13 mouse cellular contexts compared by ENCODE assay signal in the genomic region with DNA sequence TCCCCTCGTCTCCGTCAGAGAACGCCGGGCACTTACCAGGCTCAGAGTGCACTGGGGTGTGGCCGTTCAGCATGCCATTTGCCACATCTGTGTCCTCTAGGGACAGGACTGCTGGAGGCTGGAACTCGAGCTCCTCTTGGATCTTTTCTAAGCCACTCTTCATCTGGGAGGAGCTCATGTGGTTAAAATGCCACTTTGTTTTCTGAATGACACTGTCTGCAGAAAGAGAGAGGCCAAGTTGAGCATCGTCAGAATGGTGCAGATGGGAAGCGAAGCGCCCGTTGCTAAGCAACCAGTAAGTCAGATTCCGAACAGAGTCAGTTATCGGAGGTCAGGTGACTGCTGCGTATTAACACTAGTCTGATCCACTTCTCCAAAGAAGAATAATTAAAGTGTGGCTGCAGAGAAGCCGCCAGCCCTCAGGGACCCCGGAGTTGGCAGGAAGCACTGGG. TPM values are rescaled to one million over a fixed set of nuclear protein-coding genes. Genes with fewer than 3 reads are reported as not detected.
DNase-seq lines count a peak whose midpoint lies in the region; ATAC-seq and TF ChIP-seq lines count a peak whose summit lies in the region.
"Had no signal": no experiment of that assay in that cellular context is flagged by ENCODE, and none has a peak within 500 bp of the region (broad histone marks: within the 10 kb centered on the region; RNA-seq: fewer than 3 reads in every experiment).

No protein-coding gene starts in this region.

- peak; percentile 66 for ATAC-seq in embryonic facial prominence, embryonic 14.5 days (ENCODE audit: low read depth)

- no peak for TF ChIP-seq CTCF in left cerebral cortex, adult 2 months (IDR thresholded peaks at IDR 0.05)

- no peaks in the 10 kb centered on the region for H3K4me1 ChIP-seq in embryonic facial prominence, embryonic 14.5 days (ENCODE audit: control insufficient read depth, insufficient read depth, low read length)
- peaks cover 4% of the 10 kb centered on the region; the same call in 1 of the 2 replicates for H3K4me1 ChIP-seq in heart, embryonic 10.5 days

- no peak overlapping the region for H3K9ac ChIP-seq in embryonic facial prominence, embryonic 14.5 days (ENCODE audit: low read depth, low read length)

- intact Hi-C loops in left cerebral cortex, adult 2 months (cut with DNase I), result no loop called here

- 62% methylated on average over 15 of the region's 15 CpGs for WGBS in embryonic facial prominence, embryonic 14.5 days
- WGBS in heart, embryonic 10.5 days, result 84% methylated on average over 15 of the region's 15 CpGs

- H3K9me3 ChIP-seq in embryonic facial prominence, embryonic 14.5 days (ENCODE audit: control insufficient read depth, low read length), result no peaks in the 10 kb centered on the region
- no peaks in the 10 kb centered on the region for H3K9me3 ChIP-seq in heart, embryonic 10.5 days

- DNase-seq in embryonic facial prominence, embryonic 14.5 days (ENCODE audit: low spot score), result peak; percentile 76
- DNase-seq in frontal cortex, postnatal 14 days (ENCODE audit: low spot score in 2 of 2), result peak; percentile 40 to 63
- DNase-seq in left cerebral cortex, adult 2 months (ENCODE audit: extremely low spot score in 1 of 2, low spot score in 2 of 2), result peak in 1 of 2 experiments; percentile 69
- peak; percentile 81 for DNase-seq in retina, embryonic 14.5 days (ENCODE audit: low spot score)
- DNase-seq in heart, embryonic 10.5 days (ENCODE audit: low spot score), result no peak
- DNase-seq in cerebellum, adult 9-11 months, result no peak
- DNase-seq in spleen, postnatal 36 days (ENCODE audit: low spot score in 2 of 2), result no peak
- DNase-seq in heart, postnatal 4 days, result no peak
- DNase-seq: adrenal gland, adult 2 months; embryo, embryonic 11 days; lung, adult 2 months; thymus, postnatal 14 days had no signal

- H3K27ac ChIP-seq in embryonic facial prominence, embryonic 14.5 days (replicated peaks; ENCODE audit: low read depth, low read length), result no peak overlapping the region
- no peak overlapping the region for H3K27ac ChIP-seq in left cerebral cortex, adult 2 months
- H3K27ac ChIP-seq in heart, embryonic 10.5 days, result no peak overlapping the region

- peaks cover 45% of the 10 kb centered on the region; the same call in 1 of the 2 replicates for H3K36me3 ChIP-seq in embryonic facial prominence, embryonic 14.5 days (ENCODE audit: control insufficient read depth, insufficient read depth, low read length)
- H3K36me3 ChIP-seq in heart, embryonic 10.5 days, result peaks cover 40% of the 10 kb centered on the region

- H3K27me3 ChIP-seq in embryonic facial prominence, embryonic 14.5 days (replicated peaks; ENCODE audit: control insufficient read depth, insufficient read depth, low read length), result no peaks in the 10 kb centered on the region
- no peaks in the 10 kb centered on the region for H3K27me3 ChIP-seq in heart, embryonic 10.5 days (ENCODE audit: insufficient read depth, poor library complexity, severe bottlenecking)

- H3K4me3 ChIP-seq in embryonic facial prominence, embryonic 14.5 days (ENCODE audit: low read depth, low read length), result no peak overlapping the region
- peak overlapping the region; percentile 13; the same call in 1 of the 2 replicates for H3K4me3 ChIP-seq in left cerebral cortex, adult 2 months
- H3K4me3 ChIP-seq in heart, embryonic 10.5 days, result no peak overlapping the region

- no peak overlapping the region for H3K4me2 ChIP-seq in embryonic facial prominence, embryonic 14.5 days (ENCODE audit: low read depth, low read length)

RNA-seq across cellular contexts. Expression of a gene that starts 15.1 kb away (rescaled TPM):
- polyA plus RNA-seq in embryonic facial prominence, embryonic 14.5 days (2014; fragmentation: Nextera tagmentation; extraction: Ambion mirVana), result 10.9 and 12.4 TPM in 2 replicates
- 10 to 100 TPM; 31.0 to 32.8 TPM for total RNA-seq in left cerebral cortex, adult 2 months (2021)
- 7.0 and 8.8 TPM in 2 replicates for polyA plus RNA-seq in heart, embryonic 10.5 days (2016; fragmentation: Nextera tagmentation; extraction: Ambion mirVana)
- total RNA-seq in heart, postnatal 4 days (2021), result 1 to 10 TPM; 5.1 to 6.4 TPM

RNA-seq across cellular contexts. Expression of a gene that starts 19.9 kb away (rescaled TPM):
- 149 and 159 TPM in 2 replicates for polyA plus RNA-seq in embryonic facial prominence, embryonic 14.5 days (2014; fragmentation: Nextera tagmentation; extraction: Ambion mirVana)
- total RNA-seq in left cerebral cortex, adult 2 months (2021), result 10 to 100 TPM; 84.4 to 89.6 TPM
- polyA plus RNA-seq in heart, embryonic 10.5 days (2016; fragmentation: Nextera tagmentation; extraction: Ambion mirVana), result 115 and 138 TPM in 2 replicates
- total RNA-seq in heart, postnatal 4 days (2021), result 100 to 1,000 TPM; 115 to 127 TPM

RNA-seq across cellular contexts. Expression of a gene that starts 28.7 kb away (rescaled TPM):
- 61.7 and 66.7 TPM in 2 replicates for polyA plus RNA-seq in embryonic facial prominence, embryonic 14.5 days (2014; fragmentation: Nextera tagmentation; extraction: Ambion mirVana)
- total RNA-seq in left cerebral cortex, adult 2 months (2021), result 100 to 1,000 TPM; 125 to 130 TPM
- 48.7 and 49.8 TPM in 2 replicates for polyA plus RNA-seq in heart, embryonic 10.5 days (2016; fragmentation: Nextera tagmentation; extraction: Ambion mirVana)
- total RNA-seq in heart, postnatal 4 days (2021), result 10 to 100 TPM; 67.6 to 73.5 TPM

RNA-seq across cellular contexts. Expression of a gene that starts 47.7 kb away (rescaled TPM):
- 0.26 and 0.64 TPM in 2 replicates for polyA plus RNA-seq in embryonic facial prominence, embryonic 14.5 days (2014; fragmentation: Nextera tagmentation; extraction: Ambion mirVana)
- 10 to 100 TPM; 27.7 to 28.1 TPM for total RNA-seq in left cerebral cortex, adult 2 months (2021)
- 0.30 and 0.63 TPM in 2 replicates for polyA plus RNA-seq in heart, embryonic 10.5 days (2016; fragmentation: Nextera tagmentation; extraction: Ambion mirVana)
- total RNA-seq in heart, postnatal 4 days (2021), result 1 to 10 TPM in 1 of 2 experiments, under 1 TPM in 1; 0.64 to 2.4 TPM

RNA-seq across cellular contexts. Expression of a gene that starts 48.3 kb away (rescaled TPM):
- 0.84 and 1.7 TPM in 2 replicates for polyA plus RNA-seq in embryonic facial prominence, embryonic 14.5 days (2014; fragmentation: Nextera tagmentation; extraction: Ambion mirVana)
- total RNA-seq in left cerebral cortex, adult 2 months (2021), result 1 to 10 TPM; 1.7 to 2.3 TPM
- polyA plus RNA-seq in heart, embryonic 10.5 days (2016; fragmentation: Nextera tagmentation; extraction: Ambion mirVana), result not detected in 2 replicates
- total RNA-seq in heart, postnatal 4 days (2021), result under 1 TPM in 1 of 2 experiments, not detected in 1; 0.32 TPM
- total RNA-seq: adrenal gland, adult 2 months had no signal
- polyA plus RNA-seq: heart, embryonic 14.5 days had no signal

Comparison
In these comparisons a context has a peak if more than half of its experiments do, and no peak if none do; other contexts are left out.
1. DNase-seq: peak in embryonic facial prominence, embryonic 14.5 days (single experiment), frontal cortex, postnatal 14 days (2 of 2) and retina, embryonic 14.5 days (single experiment); none in heart, embryonic 10.5 days (single experiment), cerebellum, adult 9-11 months (single experiment), spleen, postnatal 36 days (0 of 2) and heart, postnatal 4 days (single experiment).
2. RNA of a gene that starts 15.1 kb away (total RNA-seq): 31.0 to 32.8 TPM in left cerebral cortex, adult 2 months; 5.1 to 6.4 TPM in heart, postnatal 4 days; every median in the first group is over 4 times any median in the second.